Mouse (Mus musculus) midbrain, postnatal 0 days (tissue): Measurements from ENCODE around the gene Mkks. TPM values are rescaled to one million over a fixed set of nuclear protein-coding genes. Genes with fewer than 3 reads are reported as not detected.

Source experiments
- ATAC-seq: fragments of 200-750 bp; cut with Nextera tagmentation; 2 replicates; pipeline ENCODE4 v1.8.0; 2017; ENCODE audit warnings: moderate number of reproducible peaks, mild to moderate bottlenecking, moderate TSS enrichment, moderate library complexity; ENCODE audit not compliant: low FRiP score
- DNase-seq: peaks from one replicate; pipeline ENCODE4 v3.0.0-alpha.2; 2015; ENCODE audit warnings: low spot score
- H3K27ac ChIP-seq: fragments of 300-500 bp; sonication (generic); 2 replicates; pipeline ENCODE4 v1.5.1; 2014; ENCODE audit warnings: low read depth, mild to moderate bottlenecking, low read length, mixed read lengths
- H3K27me3 ChIP-seq: fragments of 300-500 bp; sonication (generic); 2 replicates; pipeline ENCODE4 v1.6.1; 2014; ENCODE audit warnings: low read length, control low read depth, mixed read lengths; ENCODE audit not compliant: insufficient read depth
- H3K36me3 ChIP-seq: fragments of 300-500 bp; sonication (generic); 2 replicates; pipeline ENCODE4 v1.6.1; 2014; ENCODE audit warnings: low read length, control low read depth, mixed read lengths; ENCODE audit not compliant: insufficient read depth
- H3K4me1 ChIP-seq: fragments of 300-500 bp; sonication (generic); 2 replicates; pipeline ENCODE4 v1.6.1; 2014; ENCODE audit warnings: mild to moderate bottlenecking, control low read depth, antibody characterized with exemption, low read length, mixed read lengths; ENCODE audit not compliant: insufficient read depth
- H3K4me2 ChIP-seq: fragments of 300-500 bp; sonication (generic); 2 replicates; pipeline ENCODE4 v1.6.1; 2014; ENCODE audit warnings: low read depth, mild to moderate bottlenecking, low read length, mixed read lengths; ENCODE audit not compliant: poor library complexity, severe bottlenecking
- H3K4me3 ChIP-seq: fragments of 300-500 bp; sonication (generic); 2 replicates; pipeline ENCODE4 v1.5.1; 2014; ENCODE audit warnings: low read depth, mild to moderate bottlenecking, low read length, moderate library complexity
- H3K9ac ChIP-seq: fragments of 300-500 bp; sonication (generic); replicated peaks from 2 replicates; pipeline ENCODE4 v1.6.1; 2014; ENCODE audit warnings: mild to moderate bottlenecking, low read length, moderate library complexity, mixed read lengths; ENCODE audit not compliant: poor library complexity, severe bottlenecking
- H3K9me3 ChIP-seq: fragments of 300-500 bp; sonication (generic); 2 replicates; pipeline ENCODE4 v1.6.1; 2016; ENCODE audit warnings: low read length, control low read depth
- CTCF ChIP-seq: IDR thresholded peaks from 2 replicates; pipeline ENCODE4 v1.5.1; 2016; ENCODE audit warnings: antibody characterized with exemption, mild to moderate bottlenecking
- WGBS: fragments of 180-500 bp; shearing (Covaris S2); extraction: QIAGEN DNeasy Blood & Tissue Kit; methylation state at CpG from one replicate; pipeline ENCODE4 v1.1.7; 2014; 5-methylcytosine and 5-hydroxymethylcytosine counted together
- polyA plus RNA-seq: library from polyadenylated mRNA; unstranded; fragments of >200 nt; fragmentation: Nextera tagmentation; extraction: Ambion mirVana; gene quantifications from 2 replicates; pipeline ENCODE4 v1.2.1, GENCODE M21; 2015
- total RNA-seq: library from RNA; depleted of rRNA; stranded (reverse); fragments of >200 nt; gene quantifications from 2 replicates; pipeline ENCODE4 v1.2.3, GENCODE M21; 2014; rRNA removed

Mkks gene
- total RNA-seq (6.9 and 13.6 TPM in 2 replicates), polyA plus RNA-seq (6.4 and 6.7 TPM in 2 replicates)

- H3K4me2 ChIP-seq, result peak within 1 kb of the TSS; percentile 50
- no peaks in the 10 kb centered on the region for H3K9me3 ChIP-seq
- 0 out of 2 replicates have a peak, but pooled peaks cover 4% of the 10 kb centered on the region for H3K4me1 ChIP-seq
- peak within 1 kb of the TSS; percentile 69 for H3K4me3 ChIP-seq
- no peaks in the 10 kb centered on the region for H3K27me3 ChIP-seq
- ATAC-seq (peak; percentile 98), DNase-seq (peak; percentile 100)
- H3K27ac ChIP-seq, result peak within 1 kb of the TSS; percentile 93
- peak within 1 kb of the TSS; percentile 81 for H3K9ac ChIP-seq
- no peaks in the 10 kb centered on the region for H3K36me3 ChIP-seq
- WGBS, result 1% methylated on average over 49 of the region's 49 CpGs
- no peak; the same call in none of the 2 replicates for TF ChIP-seq CTCF
Measured at GRCm38 (mm10) chr2:136891068-136891950, at the start of gene Mkks, which contains the start of the genes Slx4ip and AL731706.1. Gene Mkks, minus strand, starts transcription at chr2:136891389. Gene Slx4ip, plus strand, starts transcription at chr2:136891218. Gene AL731706.1, minus strand, starts transcription at chr2:136891389.

GRCm38 (mm10) chr2:136938249-136938648 lies 47.1 kb upstream of the Mkks start:
- no peaks in the 10 kb centered on the region for H3K27me3 ChIP-seq
- no peaks in the 10 kb centered on the region for H3K4me1 ChIP-seq
- DNase-seq (no peak), ATAC-seq (no peak)
- no peaks in the 10 kb centered on the region for H3K9me3 ChIP-seq
- no peak for TF ChIP-seq CTCF
- H3K4me2 ChIP-seq, result no peak overlapping the region
- H3K27ac ChIP-seq, result no peak overlapping the region
- H3K4me3 ChIP-seq, result no peak overlapping the region
- H3K36me3 ChIP-seq, result no peaks in the 10 kb centered on the region
- WGBS, result 91% methylated on average over 1 of the region's 1 CpGs
- H3K9ac ChIP-seq, result no peak overlapping the region

- Histone ChIP-seq H3K27ac (no peak overlapping the region), H3K27me3 (no peaks in the 10 kb centered on the region), H3K4me2 (no peak overlapping the region), H3K36me3 (no peaks in the 10 kb centered on the region), H3K4me3 (no peak overlapping the region), H3K9me3 (no peaks in the 10 kb centered on the region), H3K9ac (no peak overlapping the region), H3K4me1 (no peaks in the 10 kb centered on the region)
- DNase-seq (no peak), ATAC-seq (no peak)
- 95% methylated on average over 4 of the region's 4 CpGs for WGBS
- no peak for TF ChIP-seq CTCF
Measured at GRCm38 (mm10) chr2:136936391-136937288, 45.5 kb upstream of the Mkks start.

- DNase-seq, result peak; percentile 31
- H3K9ac ChIP-seq, result no peak overlapping the region
- no peaks in the 10 kb centered on the region for H3K4me1 ChIP-seq
- H3K9me3 ChIP-seq, result no peaks in the 10 kb centered on the region
- no peaks in the 10 kb centered on the region for H3K27me3 ChIP-seq
- H3K27ac ChIP-seq, result no peak overlapping the region
- TF ChIP-seq CTCF, result no peak
- no peak for ATAC-seq
- H3K36me3 ChIP-seq, result no peaks in the 10 kb centered on the region
- H3K4me3 ChIP-seq, result no peak overlapping the region
- 62% methylated on average over 4 of the region's 4 CpGs for WGBS
- H3K4me2 ChIP-seq, result no peak overlapping the region
Measured at GRCm38 (mm10) chr2:136921003-136921408, 29.8 kb upstream of the Mkks start.

- Histone ChIP-seq H3K4me1 (no peaks in the 10 kb centered on the region), H3K9ac (no peak overlapping the region), H3K4me2 (no peak overlapping the region), H3K4me3 (no peak overlapping the region), H3K27me3 (no peaks in the 10 kb centered on the region), H3K27ac (no peak overlapping the region), H3K9me3 (no peaks in the 10 kb centered on the region), H3K36me3 (no peaks in the 10 kb centered on the region)
- no peak for DNase-seq
- no peak for ATAC-seq
- TF ChIP-seq CTCF, result no peak
- WGBS, result 83% methylated on average over 3 of the region's 3 CpGs
Measured at GRCm38 (mm10) chr2:136920257-136920993, 29.2 kb upstream of the Mkks start.
